Mouse (Mus musculus) heart, postnatal 0 days (tissue): ENCODE results near the gene Alkbh6.

Source experiments
- CTCF ChIP-seq: IDR thresholded peaks from 2 replicates; pipeline ENCODE4 v1.5.1; 2016; ENCODE audit warnings: antibody characterized with exemption, control low read depth, low read depth
- EP300 ChIP-seq: IDR thresholded peaks from 2 replicates; pipeline ENCODE4 v1.6.1; 2016; ENCODE audit warnings: antibody characterized with exemption, low read depth

DNA sequence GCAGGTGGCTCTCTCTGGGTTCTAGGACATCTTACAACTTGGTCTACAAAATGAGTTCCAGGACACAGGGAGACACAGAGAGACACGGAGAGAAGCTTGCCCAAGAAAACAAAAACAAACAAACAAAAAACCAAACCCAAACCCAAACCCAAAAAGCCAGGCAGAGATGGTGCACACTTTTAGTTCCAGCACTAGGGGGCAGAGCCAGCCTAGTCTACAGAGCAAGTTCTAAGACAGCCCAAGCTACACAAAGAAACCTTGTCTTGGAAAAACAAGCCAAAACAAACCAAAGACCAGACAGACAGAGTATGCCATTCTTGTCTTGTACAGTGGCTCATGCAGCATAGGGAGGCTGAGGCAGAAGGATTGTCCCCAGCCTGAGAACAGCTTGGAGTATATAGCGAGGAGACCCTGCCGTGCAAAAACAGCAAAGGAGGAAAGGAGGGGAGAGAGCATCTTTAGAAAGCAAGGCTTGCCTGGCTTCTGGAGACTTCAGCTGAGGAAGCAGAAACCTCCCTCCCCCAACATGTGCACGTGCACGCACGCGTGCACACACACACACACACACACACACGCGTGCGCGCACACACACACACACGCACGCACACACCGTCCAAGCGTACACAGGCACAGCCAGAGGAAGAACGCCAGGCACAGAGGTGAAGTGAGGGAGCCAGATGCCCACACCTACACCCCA is 2.3 kb upstream of the Alkbh6 start:
- no peak for TF ChIP-seq EP300
- TF ChIP-seq CTCF: peak; percentile 37
